Mouse (Mus musculus) gastrocnemius, adult 8-10 months (tissue): ENCODE measurements around the gene Atg14. TPM values are rescaled to one million over a fixed set of nuclear protein-coding genes. Genes with fewer than 3 reads are reported as not detected.
"Not testable (repeated sequence)": the region's sequence is repeated elsewhere in the genome, so short reads cannot be mapped to it uniquely, and the experiment has no call there.

Source experiments
- DNase-seq, 2 experiments: peaks; one replicate each; pipeline ENCODE4 v3.0.0; 2022; ENCODE audit warnings: low spot score in 2 of 2
- total RNA-seq, 4 experiments: library from RNA; stranded (reverse); gene quantifications; 2 replicates each; pipeline ENCODE4 v1.2.4; 2022

Gene Atg14
- total RNA-seq, 4 experiments from 2014 or later = 7.4 to 9.8 (median 8.4) TPM

DNA sequence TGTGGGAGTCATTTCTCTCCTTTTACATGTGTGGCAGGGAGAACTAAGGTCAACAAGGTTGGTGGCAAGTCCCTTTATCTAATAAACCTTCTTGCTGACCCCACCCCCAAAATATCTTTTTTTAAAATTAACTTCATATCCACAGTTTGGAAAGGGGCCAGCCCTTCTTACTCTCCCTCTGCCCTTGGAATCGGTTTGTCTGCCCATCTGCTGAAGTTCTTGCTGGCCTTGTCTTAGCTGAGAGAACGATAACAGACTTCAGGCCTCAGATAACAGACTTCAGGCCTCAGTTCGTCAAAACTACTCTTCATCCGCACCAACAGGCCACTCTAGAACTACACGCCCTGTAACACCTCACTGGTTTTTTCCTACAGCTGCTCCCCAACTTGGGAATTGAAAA is 26.2 kb downstream of the Atg14 start:
- no peak for DNase-seq

DNA sequence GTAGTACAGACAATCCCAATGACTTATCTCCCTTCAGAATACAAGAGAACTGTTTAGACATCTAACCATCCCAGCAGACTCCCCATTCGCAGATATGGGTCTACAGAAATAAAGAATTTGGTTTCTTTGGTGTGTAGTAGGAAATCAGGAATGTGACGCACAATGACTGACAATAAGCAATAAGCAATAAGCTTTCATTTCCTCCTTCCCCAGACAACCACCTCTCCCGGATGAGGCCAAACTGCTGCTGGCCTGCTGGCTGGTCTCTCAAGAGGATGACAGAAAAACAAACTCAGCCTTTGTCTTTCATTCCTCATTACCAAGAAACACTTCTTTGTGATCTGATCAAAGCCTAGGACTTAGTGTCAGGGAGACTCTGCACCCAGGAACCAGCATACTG is 28.2 kb downstream of the Atg14 start:
- no peak for DNase-seq

DNA sequence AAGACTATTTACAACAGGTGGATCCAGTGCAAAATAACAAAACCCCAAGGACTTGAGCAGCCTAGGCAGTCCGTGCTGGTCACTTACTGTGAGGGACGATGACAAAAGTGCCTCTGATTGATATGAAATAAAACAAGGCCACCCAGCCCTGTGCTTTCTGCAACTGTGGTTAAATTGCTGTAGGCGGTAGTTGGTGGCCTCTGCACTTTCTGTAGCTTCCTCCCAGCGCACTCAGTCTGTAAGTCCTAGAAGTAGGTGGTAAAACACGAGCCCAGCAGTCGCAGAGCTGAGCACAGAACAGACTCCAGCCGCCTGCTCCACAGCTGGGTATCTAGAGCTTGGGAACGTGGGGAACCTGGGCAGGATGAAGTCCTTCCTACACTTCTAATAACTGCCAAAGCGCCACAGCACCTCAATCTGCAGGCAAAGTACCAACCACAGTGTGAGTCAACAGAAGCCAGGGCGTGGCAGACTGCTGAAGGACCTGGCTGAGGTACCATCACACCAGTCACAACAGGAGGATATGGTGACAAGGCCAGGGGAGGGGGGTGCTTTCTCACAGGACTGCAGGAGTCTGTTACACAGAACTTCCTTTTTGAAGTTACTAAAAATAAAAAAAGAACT is 29.0 kb downstream of the Atg14 start:
- no peak for DNase-seq

DNA sequence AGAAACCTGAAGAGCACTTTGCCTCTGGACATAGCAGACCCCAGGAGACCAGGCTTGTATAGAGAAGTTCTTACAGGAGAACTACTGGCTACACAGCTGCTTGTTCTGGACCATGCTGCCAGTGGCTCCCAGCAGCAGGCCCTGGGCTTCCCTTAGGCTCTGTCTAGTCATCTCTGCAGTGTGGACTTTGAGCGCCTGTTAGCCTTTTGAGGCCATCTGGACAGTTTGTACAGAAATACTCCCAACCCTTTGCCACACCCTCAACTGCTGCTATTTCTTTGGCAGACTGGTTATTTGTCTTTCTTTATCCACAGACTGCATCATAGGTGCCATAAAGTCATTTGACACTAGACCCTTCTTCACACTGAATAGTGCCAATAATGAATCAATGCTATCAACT is 35.4 kb downstream of the Atg14 start:
- no peak for DNase-seq

DNA sequence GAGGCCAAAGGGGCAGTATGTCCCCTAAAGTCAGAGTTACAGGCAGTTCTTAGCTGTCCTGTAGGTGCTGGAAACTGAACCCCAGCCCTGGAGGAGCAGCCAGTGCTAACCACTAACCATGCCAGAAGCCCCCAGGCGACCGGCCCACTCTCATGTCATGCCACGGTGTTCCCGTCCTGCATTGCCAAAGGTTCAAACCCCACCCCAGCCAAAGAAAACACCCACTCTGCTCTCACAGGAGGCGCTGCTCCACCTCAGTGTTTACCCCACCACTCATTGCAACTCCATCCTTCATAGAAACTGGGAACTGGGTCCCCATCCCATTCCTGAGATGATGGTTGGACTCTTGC is 36.3 kb downstream of the Atg14 start:
- DNase-seq = peak in 1 of 2 experiments; percentile 3

DNA sequence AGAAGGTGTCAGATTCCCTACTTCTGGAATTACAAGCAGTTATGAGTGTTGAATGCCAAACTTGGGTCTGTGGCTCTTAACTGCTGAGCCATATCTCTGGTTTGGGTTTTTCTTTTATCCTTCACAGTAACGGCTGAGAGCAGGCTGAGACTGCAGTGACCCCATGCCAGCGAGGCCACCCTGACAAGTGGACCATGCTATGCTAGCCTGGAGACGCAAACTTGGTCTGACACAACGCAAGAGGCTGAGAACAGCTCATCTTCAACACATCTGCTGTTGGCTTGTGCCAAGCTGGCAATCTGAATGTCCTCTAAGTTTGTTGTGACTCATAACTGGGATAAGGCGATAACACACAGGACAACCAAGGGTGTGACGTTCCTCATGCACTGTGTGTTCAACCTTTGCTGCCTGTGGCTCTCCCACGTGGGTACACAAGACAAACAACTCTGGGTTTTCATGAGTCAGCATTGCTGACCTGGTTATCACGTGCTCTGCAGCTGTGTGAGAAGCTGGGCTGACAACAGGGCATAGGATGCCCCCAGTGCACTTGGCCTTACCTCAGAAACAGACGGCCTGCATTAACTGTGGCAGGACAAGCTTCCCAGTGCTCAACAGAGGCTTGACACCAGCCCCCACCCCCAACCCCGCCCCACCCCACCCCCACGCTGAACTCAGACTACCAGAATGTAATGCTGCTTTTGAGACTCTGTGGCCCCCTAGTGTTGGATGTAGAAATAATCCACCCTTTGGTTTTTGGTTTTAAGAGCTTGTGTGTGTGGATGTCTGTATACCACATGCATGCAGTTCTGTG is 36.9 kb downstream of the Atg14 start:
- peak; percentile 14 to 21 for DNase-seq

DNA sequence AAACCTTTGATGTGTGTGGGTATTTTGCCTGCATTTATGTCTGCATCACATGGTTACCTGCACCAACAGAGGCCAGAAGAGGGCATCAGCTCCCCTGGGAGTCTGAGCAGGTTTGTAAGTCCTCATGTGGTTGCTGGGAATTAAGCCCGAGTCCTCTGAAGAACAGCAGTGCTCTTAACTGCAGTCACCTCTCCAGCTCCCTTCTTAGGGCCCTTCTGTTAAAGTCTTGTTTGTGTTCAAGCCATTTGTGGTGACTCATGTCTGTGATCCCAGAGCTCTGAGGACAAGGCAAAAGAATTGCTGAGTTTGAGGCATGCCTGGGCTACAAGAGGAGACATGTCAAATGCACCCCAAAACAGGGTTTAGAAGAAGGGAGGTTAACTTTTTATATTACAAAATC is 38.0 kb downstream of the Atg14 start:
- DNase-seq = no peak

DNA sequence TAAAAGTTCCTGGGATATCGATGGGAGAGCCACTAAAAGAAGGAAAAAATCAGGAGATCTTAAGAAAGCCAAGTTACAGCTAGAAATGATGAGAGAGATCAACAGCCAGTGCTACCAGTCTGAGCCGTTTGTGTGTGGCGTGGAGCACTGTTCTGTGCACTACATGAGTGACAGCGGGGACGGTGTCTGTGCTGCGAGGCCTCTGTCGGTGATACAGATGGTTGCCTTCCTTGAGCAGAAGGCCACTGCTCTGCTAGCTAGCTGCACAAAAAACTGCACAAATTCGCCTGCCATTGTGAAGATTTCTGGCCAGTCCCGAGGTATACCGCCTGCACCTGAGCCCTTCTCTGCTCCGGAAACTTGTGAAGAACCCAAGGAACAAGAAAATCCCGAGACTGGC is 40.9 kb downstream of the Atg14 start:
- DNase-seq = not testable (repeated sequence)

DNA sequence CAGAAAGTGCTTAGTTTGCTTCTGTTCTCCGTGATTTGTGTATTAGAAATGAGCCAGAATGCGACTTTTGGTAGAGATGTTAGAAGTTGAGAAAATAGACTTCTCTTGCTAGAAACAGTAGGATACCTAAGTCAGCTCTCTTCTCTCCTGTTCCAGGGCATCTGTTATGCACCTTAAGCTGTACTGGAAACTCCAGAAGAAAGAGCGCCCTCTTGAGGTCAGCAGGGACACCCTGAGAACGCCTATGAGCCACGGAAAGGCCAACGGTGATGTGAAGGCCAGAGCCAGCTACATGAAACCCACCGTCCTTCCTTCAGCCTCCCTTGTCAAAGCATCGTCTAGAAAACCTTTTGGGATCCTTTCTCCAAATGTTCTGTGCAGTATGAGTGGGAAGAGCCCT is 41.4 kb downstream of the Atg14 start:
- DNase-seq = peak; percentile 32

DNA sequence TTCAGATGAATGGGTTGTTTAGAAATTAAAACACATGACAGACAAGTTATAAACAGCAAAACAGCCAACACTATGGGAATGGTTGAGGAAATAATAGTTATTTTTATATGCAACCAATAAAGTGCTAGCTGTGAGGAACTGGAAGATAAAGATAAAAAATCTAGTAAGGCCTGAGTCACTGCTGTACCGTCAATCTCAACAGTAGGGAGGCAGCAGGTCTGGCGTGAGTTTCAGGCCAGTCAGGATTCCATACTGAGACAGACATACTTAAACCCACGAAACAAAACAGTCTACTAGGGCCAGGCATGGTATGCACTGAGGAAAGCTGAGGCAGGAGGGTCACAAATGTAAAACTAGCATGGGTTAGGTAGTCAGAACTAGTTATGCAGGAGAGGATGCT is 42.2 kb downstream of the Atg14 start:
- no peak for DNase-seq

DNA sequence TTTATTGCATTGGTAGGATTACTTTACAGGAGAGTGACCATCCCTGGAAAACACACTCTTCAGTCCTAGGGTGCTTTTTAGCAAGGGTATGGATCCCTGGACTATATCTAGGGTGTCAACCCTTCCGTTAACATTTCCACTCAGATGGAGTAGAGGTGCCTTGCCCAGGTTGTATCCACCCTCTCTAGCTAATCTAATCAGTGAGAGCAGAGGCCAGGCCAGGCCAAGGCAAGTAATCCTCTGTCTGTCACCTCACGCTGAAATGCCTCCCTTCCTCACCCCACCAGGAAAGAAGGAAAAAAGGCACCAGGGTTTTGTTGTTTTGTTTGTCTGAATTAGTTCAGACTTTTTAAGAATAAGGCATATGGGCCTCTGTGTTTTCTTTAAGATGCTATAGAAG is 42.6 kb downstream of the Atg14 start:
- DNase-seq = no peak

DNA sequence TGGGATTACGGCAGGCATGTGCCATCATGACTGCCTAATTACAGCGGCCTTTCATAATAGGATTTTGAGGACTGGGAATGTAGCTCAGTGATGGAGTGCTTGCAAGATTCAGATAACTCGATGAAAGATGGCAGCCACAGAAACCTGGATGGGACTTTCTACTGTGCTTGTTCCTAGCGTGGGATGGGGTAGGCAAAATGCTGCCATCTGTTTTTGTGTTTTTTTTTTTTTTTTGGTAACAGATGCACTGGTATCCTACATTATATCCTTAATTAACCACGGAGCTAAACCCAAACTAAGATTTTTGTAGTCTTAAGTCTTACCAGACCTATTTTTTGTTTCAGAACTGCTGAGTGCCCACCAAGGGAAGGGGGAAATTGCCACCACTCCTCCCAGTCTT is 44.6 kb downstream of the Atg14 start:
- DNase-seq = no peak

DNA sequence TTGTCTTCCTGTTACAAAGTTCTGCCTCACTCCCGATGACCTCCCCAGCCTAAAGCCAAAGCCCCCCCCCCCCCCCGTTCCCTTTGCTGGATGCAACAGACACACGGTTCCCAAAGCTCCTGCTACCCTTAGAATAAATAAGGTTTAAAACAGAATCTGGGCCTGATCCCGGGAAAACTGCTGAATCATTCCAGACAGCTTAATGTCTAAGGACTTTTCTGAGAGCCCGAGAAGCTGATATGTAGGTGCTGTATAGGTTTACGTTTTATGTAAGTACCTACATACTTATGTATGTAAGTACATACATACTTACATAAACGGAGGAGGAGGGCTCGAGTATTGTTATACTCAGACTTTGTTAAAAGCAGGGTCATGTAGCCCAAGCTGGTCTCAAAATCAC is 45.1 kb downstream of the Atg14 start:
- no peak for DNase-seq

DNA sequence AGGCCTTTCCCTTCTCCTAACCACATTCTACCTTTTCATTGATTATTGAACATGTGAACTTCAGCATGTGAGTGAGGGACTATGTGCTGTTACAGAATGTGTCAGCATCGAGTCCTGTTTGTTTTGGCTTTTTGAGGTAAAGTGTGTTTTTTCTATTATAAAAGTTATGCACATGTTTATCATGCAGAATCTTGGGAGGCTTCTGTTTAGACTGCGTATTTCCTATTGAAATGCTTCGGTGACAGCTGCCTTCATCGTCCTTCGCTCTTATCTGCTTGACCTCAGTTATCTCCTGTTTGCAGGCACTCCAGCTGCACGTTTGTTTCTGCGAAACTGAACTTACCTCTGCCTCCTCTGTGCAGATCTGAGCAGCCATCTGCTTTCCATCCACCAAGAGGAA is 48.1 kb downstream of the Atg14 start:
- no peak for DNase-seq

DNA sequence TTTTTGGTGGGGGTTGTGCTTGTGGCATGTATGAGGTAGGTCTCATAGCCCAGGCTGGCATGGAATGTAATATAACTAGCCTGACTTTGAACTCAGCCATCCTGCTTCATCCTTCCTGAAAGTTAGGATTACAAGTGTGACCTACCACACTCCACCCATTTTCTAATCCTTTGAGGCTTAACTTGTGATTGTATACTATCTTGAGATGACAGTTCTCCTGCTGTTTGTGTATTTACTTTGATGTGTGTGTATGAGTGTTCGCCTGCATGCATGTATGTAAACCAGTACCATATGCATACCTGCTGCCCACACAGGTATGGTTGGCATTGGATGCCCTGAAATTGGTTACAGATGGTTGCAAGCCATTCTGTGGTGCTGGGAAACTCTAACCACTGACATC is 48.8 kb downstream of the Atg14 start:
- no peak for DNase-seq

DNA sequence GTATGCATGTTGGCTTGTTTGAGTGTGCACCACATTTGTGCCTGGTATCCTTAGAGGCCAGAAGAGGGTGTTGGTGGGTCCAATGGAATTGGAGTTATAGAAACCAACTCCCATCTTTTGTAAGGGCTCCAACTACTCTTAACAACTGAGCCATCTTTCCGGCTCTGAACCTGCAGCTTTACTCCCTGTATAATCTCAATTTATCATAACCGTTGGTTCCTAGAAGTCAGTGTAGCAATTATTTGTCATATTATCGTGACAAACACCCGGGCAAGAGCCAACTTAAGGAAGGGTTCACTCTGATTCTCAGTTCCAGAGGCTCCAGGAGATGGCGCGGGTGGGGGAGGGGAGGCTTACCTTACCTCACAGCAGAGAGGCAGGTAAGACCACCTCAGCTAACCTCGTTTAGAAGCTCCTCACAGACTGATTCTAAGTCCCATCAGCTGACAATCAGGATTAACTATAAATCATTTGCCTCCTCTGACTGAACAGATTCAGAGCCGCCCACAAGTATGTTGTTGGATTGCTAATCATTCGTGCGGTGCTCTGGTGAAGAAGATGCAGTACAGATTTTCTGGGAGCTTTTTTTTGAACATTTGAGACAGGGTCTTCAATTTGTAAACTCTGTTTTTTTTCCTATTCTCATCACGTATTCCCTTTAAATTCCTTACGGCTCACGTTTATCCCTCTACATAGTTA is 49.5 kb downstream of the Atg14 start:
- DNase-seq = no peak

DNA sequence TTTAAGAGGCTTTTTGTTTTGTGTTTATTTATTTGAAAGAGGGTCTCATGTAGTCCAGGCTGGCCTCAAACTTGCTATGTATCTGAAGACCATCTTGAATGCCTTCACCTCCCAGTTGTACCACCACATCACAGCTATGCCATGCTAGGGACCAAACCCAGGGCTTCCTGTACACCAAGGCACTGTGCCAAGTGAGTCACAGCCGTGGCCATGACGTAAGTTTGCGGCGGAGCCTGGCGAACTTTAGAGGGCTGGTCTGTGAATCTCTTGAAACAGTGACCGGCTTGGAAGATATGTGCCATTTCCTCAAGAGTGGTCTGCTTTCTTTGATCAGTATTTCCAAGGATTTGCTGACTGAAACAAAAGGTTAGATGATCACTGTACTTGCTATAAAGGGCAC is 51.8 kb downstream of the Atg14 start:
- no peak for DNase-seq

DNA sequence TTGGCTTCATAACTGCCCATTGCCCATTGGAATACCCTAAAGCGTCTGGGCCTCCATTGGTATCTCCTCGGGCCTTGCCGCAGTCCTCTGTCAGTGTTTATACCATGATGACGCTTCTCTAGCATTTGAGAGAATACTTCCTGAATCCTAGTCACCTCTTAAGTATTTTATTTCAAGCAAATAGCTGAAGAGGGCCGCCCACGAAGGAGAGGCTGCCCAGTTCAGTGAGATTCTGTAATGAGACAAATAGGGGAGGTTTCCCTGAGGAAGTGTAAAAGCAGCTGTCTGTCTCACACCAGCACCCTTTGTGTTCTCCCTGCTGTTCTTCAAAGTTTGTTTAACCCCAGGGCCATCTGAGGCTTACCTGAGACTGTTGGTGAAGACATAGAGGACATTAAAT is 53.7 kb downstream of the Atg14 start:
- no peak for DNase-seq

DNA sequence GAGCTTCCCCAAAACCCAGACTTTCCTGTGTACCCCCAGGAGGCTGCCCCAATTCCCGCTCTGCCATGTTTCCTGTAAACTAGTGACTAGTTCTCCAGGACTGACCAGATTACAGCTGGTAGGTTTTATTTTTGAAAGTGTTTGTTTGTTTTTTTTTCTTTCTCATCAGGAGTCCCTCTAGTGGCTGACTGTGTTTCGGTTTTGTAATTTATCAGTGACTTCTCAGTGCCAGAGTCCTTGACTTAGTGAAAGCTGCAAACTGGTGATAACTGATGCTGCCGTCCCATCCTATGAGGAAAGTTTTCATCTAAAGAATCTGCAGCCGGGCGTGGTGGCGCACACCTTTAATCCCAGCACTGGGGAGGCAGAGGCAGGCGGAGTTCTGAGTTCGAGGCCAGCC is 54.8 kb downstream of the Atg14 start:
- DNase-seq = no peak

DNA sequence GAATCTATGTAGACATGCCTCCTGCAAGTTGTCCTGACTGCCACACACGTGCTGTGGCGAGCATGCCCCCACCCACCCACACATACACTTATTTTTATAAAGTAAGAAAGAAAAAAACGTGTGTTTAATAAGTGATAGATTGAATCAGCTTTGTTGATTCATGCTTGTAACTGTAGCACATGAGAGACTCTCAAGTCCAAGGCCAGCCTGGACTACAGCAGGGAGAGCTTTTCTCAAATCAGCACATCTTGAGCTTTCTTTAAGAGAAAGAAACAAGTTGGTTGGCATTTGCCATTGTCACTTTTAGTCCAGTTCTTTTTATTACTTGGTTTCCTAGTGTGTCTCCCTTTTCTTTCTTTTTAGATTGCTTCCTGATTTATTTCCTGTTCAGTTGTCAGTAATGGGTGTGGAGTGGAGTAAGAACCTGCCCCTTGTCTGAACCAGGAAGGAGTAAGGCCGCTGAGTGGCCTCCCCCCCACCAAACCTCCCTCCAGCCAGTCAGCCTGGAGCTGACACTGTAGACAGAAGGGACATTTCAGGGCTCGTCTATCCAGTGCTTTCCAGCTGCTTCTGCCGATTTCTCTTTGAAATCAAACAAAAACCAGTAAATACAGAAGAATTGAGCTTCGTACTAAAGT is 55.5 kb downstream of the Atg14 start:
- DNase-seq = no peak

DNA sequence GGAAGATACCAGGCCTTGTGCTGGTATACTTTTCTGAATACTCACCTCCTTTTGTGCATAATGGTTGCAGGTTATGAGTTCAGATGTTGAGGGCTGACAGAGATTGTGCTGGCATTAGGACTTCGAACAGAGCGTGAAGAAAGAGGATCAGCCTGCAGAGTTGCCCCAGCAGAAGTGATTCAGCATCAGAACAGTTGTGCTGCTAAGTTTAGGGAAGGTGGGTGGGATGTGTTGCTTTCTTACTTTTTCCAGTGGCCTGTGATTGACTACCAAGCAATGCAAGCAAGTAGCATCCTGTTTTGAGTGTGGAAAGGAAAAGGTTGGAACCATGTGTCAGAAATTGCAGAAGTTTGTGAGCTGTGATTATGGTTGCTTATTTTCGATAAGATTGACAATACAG is 56.8 kb downstream of the Atg14 start:
- no peak for DNase-seq

DNA sequence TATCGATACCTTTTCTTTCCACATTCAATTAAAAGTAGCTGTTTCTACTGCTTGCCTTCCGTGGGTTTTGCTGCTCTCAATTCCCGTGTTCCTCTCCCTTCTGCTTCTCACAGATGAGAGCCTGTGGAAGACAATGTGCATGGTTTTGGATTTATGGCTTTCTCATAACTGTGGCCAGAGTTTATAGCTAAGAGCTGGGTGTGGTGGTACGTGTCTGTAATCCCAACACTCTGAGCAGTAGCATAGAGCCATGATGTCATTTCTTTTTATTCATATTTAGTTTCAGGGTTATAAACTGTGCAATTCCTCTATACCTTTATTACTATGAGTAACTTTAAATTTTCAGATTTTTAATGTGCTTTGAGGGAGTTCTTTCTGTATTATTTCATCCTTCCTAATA is 60.2 kb downstream of the Atg14 start:
- DNase-seq = no peak
